Mouse (Mus musculus) layer of hippocampus, postnatal 36 days (tissue): Measurements from ENCODE around the gene Plekha6. TPM values are rescaled to one million over a fixed set of nuclear protein-coding genes. Genes with fewer than 3 reads are reported as not detected.

Experiments used
- DNase-seq, 2 experiments: peaks; one replicate each; pipeline ENCODE4 v3.0.0; 2022
- total RNA-seq, 2 experiments: library from RNA; stranded (reverse); gene quantifications; 2 replicates each; pipeline ENCODE4 v1.2.3; 2021

Plekha6 gene
- total RNA-seq, 2 experiments from 2014 or later = 48.4 to 51.8 TPM

- DNase-seq = peak in 1 of 2 experiments; percentile 42
Observed at GRCm38 (mm10) chr1:133146014-133147009, 17.7 kb upstream of the Plekha6 start.

DNA sequence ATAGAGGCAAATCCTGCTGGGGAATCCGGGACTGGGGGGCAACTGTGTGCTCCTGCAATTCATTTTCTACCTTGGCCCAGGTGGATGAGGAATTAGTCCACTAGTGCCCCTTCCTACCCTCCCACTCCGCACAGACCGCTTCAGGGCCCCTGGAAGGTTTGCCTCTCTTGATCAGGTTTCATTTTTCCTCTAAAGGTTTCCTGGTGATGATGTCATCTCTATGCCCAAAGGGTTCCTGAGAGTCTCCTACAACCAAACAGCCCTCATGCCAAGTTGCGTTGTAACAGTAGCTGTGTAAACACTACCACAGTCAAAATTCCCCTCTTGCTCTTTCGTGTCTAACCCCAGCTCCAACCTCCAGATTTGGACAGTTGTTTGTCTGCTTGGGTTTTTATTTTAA lies 16.7 kb upstream of the Plekha6 start:
- DNase-seq = no peak

DNA sequence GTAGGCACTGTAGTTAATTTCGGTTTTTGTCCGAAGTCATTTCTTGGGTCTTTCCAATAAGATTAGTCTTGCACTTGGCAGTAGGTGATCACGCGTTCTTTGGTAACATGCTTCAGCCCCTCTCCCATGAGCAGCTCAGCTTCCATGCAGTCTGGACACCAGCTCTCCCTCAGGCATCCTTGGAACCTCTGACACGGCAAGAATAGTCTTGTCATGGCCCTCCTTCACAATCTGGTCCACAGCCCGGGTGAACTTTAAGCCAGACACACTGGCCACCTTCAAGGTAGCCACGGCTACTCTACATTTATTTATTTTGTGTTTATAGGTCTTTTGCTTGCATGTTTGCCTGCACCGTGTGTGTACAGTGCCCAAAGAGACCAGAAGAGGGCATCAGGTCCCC lies 15.9 kb upstream of the Plekha6 start:
- no peak for DNase-seq

DNA sequence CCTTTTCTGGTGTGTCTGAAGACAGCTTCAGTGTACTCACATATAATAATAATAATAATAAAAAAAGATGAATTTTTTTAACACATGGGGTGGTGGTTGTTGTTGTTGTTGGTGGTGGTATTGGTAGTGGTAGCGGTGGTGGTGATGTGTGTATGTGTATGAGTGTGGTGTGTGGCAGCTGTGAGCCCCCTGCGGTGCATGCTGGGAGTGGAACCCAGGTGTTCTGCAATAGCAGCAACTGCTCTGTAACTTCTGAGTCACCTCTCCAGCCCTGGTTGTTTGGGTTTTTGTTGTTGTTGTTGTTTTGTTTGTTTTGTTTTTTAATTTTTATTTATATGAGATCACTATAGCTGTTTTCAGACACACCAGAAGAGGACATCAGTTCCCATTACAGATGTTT lies 13.5 kb upstream of the Plekha6 start:
- no peak for DNase-seq

GRCm38 (mm10) chr1:133152213-133152612 lies 11.8 kb upstream of the Plekha6 start:
- DNase-seq = no peak

- no peak for DNase-seq
Observed at GRCm38 (mm10) chr1:133155270-133155669, 8.7 kb upstream of the Plekha6 start.

DNA sequence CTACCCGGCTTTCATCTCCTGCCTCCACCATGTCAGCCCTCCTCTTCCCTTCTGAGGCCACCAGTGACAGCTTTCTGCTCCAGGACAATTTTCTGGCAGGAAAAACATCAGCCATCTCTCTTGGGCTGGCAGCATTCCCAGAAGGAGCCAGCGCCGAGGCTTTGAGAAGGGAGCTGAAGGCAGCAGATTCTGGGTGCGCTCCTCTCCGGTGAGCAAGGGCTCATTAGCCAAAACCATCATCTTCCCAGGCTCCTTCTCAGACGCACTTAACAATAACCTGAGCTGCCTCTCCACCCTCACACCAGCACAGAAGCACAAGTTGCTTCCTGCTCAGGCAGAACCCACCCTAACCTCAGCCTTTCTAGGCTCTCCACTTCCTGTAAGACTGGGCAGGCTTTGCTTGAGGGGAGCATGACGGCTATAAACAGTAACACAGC lies 4.9 kb upstream of the Plekha6 start:
- peak; percentile 23 to 39 for DNase-seq

DNA sequence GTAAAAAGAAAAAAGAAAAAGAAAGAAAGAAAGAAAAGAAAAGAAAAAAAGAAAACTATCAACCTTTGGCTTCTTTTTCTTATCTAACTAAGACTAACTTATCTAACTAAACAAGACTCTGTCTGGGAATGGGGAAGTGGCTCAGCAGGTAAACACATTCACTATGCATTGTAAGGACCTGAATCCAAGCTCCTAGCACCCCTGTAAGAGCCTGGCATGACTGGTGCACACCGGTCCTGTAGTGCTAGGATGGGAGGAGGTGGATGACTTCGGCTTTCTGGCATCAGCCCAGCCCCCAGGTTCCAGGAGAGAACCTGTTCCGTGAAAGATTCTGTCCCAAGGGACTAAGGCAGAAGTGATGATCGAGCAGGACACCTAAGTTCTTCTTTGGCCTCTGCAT lies 2.5 kb upstream of the Plekha6 start:
- no peak for DNase-seq

DNA sequence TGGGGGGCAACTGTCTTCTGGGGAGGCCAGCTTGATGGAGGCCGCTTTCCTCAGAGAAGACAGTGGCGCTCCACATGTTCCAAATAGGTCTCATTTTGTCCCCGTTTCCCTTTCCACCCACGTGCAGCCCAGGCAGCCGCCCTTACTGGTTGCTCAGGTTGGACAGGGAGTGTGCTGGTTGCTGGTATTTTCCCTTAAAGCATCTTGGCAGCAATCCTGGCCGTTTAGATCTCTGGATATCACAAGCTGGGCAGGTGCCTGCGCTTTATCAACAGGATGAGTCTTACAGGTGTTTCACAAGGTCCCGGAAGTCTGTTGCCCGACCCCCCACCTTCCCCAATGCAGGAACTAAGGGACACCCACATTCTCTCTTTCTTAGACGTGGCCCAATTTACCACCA lies 2.0 kb upstream of the Plekha6 start:
- no peak for DNase-seq

DNA sequence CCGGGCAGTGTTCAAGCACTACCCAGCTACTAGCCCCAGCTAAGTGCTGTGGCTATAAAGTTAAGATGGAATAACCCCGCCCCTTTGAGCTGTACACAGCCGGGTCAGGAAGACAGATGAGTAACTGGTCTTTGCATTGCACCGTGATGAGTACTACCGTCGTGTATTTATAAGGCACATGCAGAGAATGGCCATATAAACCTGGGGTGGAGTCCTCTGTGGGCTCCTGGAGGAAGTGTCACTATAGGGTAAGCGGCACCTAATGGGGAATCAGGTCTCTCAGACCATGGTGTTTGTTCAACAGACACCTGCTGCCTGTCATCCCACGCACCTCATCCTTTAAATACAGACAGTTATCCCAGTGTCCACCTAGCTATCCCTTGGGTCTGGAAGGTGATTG lies 1.0 kb upstream of the Plekha6 start:
- no peak for DNase-seq

GRCm38 (mm10) chr1:133164591-133165011 lies 591 bp downstream of the Plekha6 start:
- no peak for DNase-seq

GRCm38 (mm10) chr1:133165111-133165510 lies 1.1 kb downstream of the Plekha6 start:
- DNase-seq = no peak

DNA sequence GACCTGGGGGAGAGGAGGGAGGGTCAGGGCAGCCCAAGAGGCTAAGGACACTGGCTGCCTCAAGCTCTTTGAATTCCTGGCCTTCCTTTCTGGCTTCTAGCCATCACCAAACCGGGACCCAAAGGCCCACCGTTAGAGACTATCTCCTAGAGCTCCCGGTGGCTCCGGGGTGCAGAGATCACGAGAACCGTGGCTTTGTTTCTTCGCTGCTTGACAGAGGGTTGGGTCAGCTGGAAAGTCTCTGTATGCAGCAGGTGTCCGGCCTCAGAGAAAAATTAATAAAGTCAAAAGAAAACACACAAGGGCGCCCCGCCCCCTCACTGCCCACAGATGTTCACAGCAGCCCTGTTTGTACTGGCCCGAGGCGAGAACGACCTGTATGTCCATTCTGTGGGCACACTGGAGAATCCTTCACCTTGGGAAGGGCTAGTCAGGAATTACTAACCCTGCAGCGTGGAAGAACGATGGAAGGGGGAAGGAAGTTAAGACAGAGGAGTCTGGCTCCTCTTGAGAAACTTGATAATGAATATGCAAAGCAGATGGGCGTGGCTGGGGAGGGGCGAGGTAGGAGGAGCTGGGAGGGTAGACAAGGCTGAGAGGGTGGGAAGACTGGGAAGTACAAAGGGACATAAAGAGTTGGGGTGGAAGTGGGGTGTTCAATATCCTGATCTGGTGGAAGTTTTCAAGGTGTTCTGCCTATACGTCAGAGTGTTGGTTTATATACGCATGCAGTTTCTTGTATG lies 4.5 kb downstream of the Plekha6 start:
- DNase-seq = no peak

DNA sequence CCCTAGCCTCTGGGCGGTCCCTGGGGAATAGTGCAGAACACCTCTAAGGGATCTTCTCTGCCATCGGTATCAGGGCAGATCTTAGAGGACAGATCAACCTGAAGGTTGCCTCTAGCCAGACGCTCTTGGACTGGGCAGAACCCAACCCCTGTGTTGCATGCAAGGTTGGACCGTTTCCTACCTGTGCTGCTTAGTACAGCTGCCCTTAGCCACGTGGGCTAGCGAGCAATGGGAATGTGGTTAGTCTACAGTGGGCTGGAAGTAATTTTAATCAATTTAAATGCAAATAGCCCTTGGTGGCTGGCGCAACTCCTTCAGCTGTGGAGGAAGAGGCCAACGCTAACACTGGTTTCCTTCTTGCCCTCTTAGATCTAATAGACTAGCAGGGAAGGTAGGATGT lies 6.2 kb downstream of the Plekha6 start:
- DNase-seq = no peak

GRCm38 (mm10) chr1:133171357-133171756 lies 7.3 kb downstream of the Plekha6 start:
- peak; percentile 21 to 31 for DNase-seq

DNA sequence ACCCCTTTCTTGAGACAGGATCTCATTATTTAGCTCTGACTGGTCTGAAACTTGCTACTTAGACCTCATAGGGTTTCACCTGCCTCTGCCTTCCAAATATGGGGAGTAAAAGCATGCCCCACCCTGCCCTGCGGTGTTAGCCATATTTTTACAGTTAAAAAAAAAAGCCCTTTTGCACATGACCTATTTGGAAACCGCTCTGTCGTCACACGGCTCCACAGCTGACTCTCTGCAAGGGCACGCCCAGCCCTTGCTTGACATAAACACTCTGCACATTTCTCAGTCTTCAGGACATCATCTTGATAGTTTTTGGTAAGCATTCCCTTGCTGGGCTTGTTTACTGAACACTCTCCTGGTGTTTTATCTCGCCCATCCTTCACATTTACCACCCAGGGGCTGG lies 11.1 kb downstream of the Plekha6 start:
- DNase-seq = no peak

- DNase-seq = peak; percentile 51 to 55
Observed at GRCm38 (mm10) chr1:133177480-133178172, 13.6 kb downstream of the Plekha6 start.

GRCm38 (mm10) chr1:133178732-133179440 lies 14.9 kb downstream of the Plekha6 start:
- DNase-seq = peak; percentile 37 to 42

DNA sequence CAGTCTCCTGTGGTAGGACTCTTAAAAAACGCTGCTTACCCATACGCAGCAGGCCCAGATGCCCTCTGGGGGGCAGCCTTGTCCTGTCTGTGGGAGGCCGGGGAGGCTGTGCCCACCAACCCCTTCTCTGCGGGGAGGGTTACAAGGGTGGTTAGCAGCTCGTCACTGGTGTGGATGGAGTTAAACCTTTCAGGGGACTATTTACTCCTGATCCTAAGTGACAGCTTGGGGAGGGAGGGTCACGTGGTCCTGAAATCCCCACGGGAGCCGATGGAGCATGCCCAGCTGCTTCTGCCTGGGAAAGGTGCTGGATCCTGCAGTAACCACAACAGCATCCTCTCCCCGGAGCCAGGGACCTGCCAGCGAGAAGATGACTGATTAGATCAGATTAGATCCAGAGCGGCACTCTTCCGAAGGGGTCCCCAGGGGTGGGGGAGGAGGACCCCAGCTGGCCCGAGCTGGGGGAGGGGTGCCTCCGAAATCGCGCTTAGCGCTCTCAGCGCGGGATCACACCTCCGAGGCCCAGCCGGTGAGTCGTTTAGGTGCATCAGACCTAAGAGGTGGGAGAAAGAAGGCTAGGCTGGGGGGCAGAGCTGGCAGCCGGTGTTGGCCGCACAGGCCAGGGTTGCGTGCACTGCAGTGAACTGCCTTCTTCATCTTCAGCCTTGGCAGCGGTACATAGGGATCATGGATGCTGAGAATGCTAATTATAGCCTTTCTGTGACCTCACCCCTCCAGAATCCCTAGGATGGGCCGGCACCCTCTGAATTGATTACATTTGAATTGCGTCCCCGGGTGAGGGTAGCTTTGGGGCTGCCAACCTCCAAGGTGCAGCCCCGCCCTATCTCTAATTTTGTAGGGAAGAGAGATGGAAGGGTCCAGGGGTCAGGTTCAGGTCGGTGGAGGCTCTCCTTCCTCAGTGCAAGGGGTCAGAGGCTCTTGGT lies 17.3 kb downstream of the Plekha6 start:
- peak; percentile 76 to 81 for DNase-seq

DNA sequence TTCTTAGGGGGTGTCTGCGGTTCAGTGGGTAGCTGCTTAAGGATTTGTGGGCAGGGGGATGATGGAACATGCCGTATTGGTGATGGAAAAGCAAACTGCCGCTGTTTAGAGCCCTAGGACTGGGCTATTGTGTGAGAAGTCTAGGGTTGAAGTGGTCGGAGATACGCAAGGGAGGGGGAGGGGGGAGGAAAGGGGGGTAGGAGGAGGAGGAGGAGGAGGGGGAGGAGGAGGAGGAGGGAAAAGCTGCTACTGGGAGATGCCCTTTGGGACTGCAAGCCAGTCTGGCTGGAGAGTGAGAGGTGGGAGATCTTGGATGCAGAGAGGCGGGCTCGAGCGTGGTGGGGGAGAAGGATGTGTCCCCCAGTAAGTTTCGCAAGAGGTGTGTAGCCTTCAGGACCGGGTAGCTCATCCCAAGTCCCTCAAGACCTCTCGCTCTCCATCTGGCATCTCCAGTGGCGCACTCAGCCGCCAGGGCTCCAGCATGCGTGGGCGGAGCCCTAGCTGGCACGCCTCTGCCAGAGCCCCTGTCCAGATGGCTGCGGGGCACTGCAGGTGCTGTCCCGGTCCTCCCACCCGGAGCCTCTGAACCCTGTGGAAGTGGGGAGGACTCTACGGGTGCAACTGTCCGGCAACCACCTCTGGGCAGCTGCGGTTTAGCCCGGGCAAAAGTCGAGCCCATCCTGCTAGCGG lies 18.2 kb downstream of the Plekha6 start:
- DNase-seq = peak; percentile 34 to 53
